Mouse (Mus musculus) liver, adult 2 months (tissue): ENCODE measurements around the gene Prdm12. TPM values are rescaled to one million over a fixed set of nuclear protein-coding genes. Genes with fewer than 3 reads are reported as not detected.

ENCODE experiments used
- DNase-seq: peaks from one replicate; pipeline ENCODE4 v3.0.0-alpha.2; 2011; ENCODE audit warnings: low read depth, low spot score; ENCODE audit errors: extremely low read depth
- H3K27ac ChIP-seq: fragments of 200-500 bp; replicated peaks from 2 replicates; pipeline ENCODE4 v1.5.1; 2012; ENCODE audit warnings: low read depth, mild to moderate bottlenecking, control low read depth, inconsistent platforms, low read length; ENCODE audit not compliant: insufficient read depth
- H3K27me3 ChIP-seq: fragments of 200-500 bp; 2 replicates; pipeline ENCODE4 v1.6.1; 2012; ENCODE audit warnings: mild to moderate bottlenecking, moderate library complexity, low read length, inconsistent platforms; ENCODE audit not compliant: control insufficient read depth, insufficient read depth
- H3K36me3 ChIP-seq: fragments of 200-500 bp; 2 replicates; pipeline ENCODE4 v1.6.1; 2012; ENCODE audit warnings: low read length, inconsistent platforms; ENCODE audit not compliant: control insufficient read depth, insufficient read depth
- H3K4me1 ChIP-seq: fragments of 200-500 bp; 2 replicates; pipeline ENCODE4 v1.6.1; 2011; ENCODE audit warnings: low read length; ENCODE audit not compliant: control insufficient read depth, insufficient read depth
- H3K4me3 ChIP-seq: fragments of 200-500 bp; 2 replicates; pipeline ENCODE4 v1.5.1; 2011; ENCODE audit warnings: low read depth, mild to moderate bottlenecking, control low read depth, low read length, moderate library complexity; ENCODE audit not compliant: insufficient read depth
- H3K79me2 ChIP-seq: fragments of 200-500 bp; 2 replicates; pipeline ENCODE4 v1.6.1; 2012; ENCODE audit warnings: inconsistent platforms, mild to moderate bottlenecking, low read length, moderate library complexity; ENCODE audit not compliant: control insufficient read depth, insufficient read depth
- H3K9ac ChIP-seq: fragments of 200-500 bp; 2 replicates; pipeline ENCODE4 v1.6.1; 2012; ENCODE audit warnings: low read depth, mild to moderate bottlenecking, control low read depth, inconsistent platforms, low read length
- CTCF ChIP-seq: fragments of 200-500 bp; IDR thresholded peaks from 2 replicates; pipeline ENCODE4 v1.5.1; 2011; ENCODE audit warnings: low read depth, low read length, control low read depth
- POLR2A ChIP-seq: fragments of 200-500 bp; IDR thresholded peaks from 2 replicates; pipeline ENCODE4 v1.6.1; 2011; ENCODE audit warnings: low read length, control low read depth; ENCODE audit not compliant: insufficient read depth; ENCODE audit errors: extremely low read depth
- WGBS: fragments of 180-500 bp; shearing (Covaris S2); methylation state at CpG from one replicate; pipeline ENCODE4 v1.1.7; 2018; 5-methylcytosine and 5-hydroxymethylcytosine counted together
- polyA plus RNA-seq: library from polyadenylated mRNA; depleted of rRNA; stranded (reverse); fragments of >200 nt; gene quantifications from 2 replicates; pipeline ENCODE4 v1.2.3, GENCODE M21; 2012; rRNA removed
- total RNA-seq: library from RNA; depleted of rRNA; stranded (reverse); fragments of >200 nt; gene quantifications from 2 replicates; pipeline ENCODE4 v1.2.3, GENCODE M21; 2014; rRNA removed

Gene Prdm12
- total RNA-seq (not detected in 2 replicates), polyA plus RNA-seq (not detected in 2 replicates)

DNA sequence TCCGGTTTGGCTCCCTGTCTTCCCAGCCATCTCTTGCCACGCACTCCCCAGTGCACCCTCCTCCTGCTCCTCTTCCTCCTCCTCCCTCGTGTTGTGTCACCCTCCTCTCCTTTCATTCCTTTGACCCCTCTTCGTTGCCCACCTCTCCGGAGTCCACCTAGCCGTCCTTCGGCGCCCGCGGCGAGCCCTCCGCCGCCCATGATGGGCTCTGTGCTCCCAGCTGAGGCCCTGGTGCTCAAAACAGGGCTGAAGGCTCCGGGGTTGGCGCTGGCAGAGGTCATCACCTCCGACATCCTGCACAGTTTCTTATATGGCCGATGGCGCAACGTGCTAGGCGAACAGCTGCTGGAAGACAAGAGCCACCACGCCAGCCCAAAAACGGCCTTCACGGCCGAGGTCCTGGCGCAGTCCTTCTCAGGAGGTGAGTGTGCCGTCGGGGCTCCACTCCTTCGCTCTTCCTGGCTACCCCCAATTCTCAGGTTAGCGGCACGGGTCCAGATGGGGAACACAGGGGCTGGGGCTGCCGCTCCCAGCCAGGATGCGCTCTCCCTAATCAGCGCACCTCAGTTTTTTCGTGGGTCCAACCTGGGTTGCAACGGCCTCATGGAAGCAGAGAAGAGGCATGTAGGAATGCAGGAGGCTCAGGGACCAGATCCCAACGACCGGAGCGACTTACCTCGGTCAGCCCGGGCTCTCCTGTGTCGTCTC, at the start of gene Prdm12:
Prdm12 (plus strand) TSS at position 137 of the 708 bp plus-strand sequence.
- TF ChIP-seq POLR2A, result no peak
- TF ChIP-seq CTCF, result no peak
- no peak for DNase-seq
- Histone ChIP-seq H3K9ac (no peak within 1 kb of the TSS), H3K27me3 (peaks cover 65% of the 10 kb centered on the region), H3K36me3 (no peaks in the 10 kb centered on the region), H3K4me1 (peaks cover 4% of the 10 kb centered on the region; the same call in 1 of the 2 replicates), H3K79me2 (no peaks in the 10 kb centered on the region), H3K27ac (no peak within 1 kb of the TSS), H3K4me3 (no peak within 1 kb of the TSS)
- 7% methylated on average over 41 of the region's 41 CpGs for WGBS

GRCm38 (mm10) chr2:31591799-31592484, 47.9 kb upstream of the Prdm12 start:
- DNase-seq, result no peak
- Histone ChIP-seq H3K36me3 (peaks cover 17% of the 10 kb centered on the region), H3K27ac (no peak overlapping the region), H3K27me3 (no peaks in the 10 kb centered on the region), H3K4me1 (peaks cover 6% of the 10 kb centered on the region), H3K4me3 (no peak overlapping the region), H3K79me2 (peaks cover 8% of the 10 kb centered on the region; the same call in 1 of the 2 replicates), H3K9ac (no peak overlapping the region)
- WGBS, result 62% methylated on average over 9 of the region's 9 CpGs
- TF ChIP-seq POLR2A (no peak), CTCF (no peak)

- WGBS, result 80% methylated on average over 1 of the region's 1 CpGs
- H3K27me3 ChIP-seq, result no peaks in the 10 kb centered on the region
- H3K9ac ChIP-seq, result no peak overlapping the region
- no peak overlapping the region for H3K4me3 ChIP-seq
- DNase-seq, result no peak
- H3K36me3 ChIP-seq, result peaks cover 33% of the 10 kb centered on the region
- H3K79me2 ChIP-seq, result no peaks in the 10 kb centered on the region
- no peak for TF ChIP-seq POLR2A
- no peak for TF ChIP-seq CTCF
- no peaks in the 10 kb centered on the region for H3K4me1 ChIP-seq
- no peak overlapping the region for H3K27ac ChIP-seq
Observed at GRCm38 (mm10) chr2:31607555-31607954, 32.3 kb upstream of the Prdm12 start.

- Histone ChIP-seq H3K9ac (no peak overlapping the region), H3K4me3 (no peak overlapping the region), H3K4me1 (no peaks in the 10 kb centered on the region), H3K27me3 (no peaks in the 10 kb centered on the region), H3K36me3 (peaks cover 28% of the 10 kb centered on the region), H3K27ac (no peak overlapping the region), H3K79me2 (no peaks in the 10 kb centered on the region)
- TF ChIP-seq CTCF, result no peak
- WGBS, result 83% methylated on average over 7 of the region's 7 CpGs
- DNase-seq, result no peak
Observed at GRCm38 (mm10) chr2:31609859-31610261, 30.0 kb upstream of the Prdm12 start.

DNA sequence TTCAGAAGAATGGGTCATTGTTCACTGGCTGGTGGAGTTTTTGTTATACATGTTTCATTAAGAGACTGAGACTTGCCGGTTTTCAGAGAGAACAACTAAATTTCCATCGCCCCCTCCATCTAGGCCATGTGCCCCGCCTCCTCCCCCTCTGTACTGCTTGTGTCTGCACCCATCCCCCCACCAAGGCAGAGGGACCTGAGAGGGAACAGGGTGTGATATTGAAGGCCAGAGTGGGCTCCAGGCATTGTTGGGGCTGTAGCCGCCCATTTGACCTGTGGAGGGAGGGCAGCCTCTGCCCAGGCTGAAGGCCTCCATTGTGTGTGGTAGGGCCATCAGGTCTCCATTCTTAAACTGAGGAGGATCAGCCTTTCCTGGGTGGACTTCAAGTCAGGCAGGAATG, 28.9 kb upstream of the Prdm12 start:
- H3K79me2 ChIP-seq, result no peaks in the 10 kb centered on the region
- H3K4me3 ChIP-seq, result no peak overlapping the region
- no peak overlapping the region for H3K9ac ChIP-seq
- no peak for DNase-seq
- H3K4me1 ChIP-seq, result no peaks in the 10 kb centered on the region
- TF ChIP-seq POLR2A, result no peak
- TF ChIP-seq CTCF, result no peak
- no peak overlapping the region for H3K27ac ChIP-seq
- H3K27me3 ChIP-seq, result no peaks in the 10 kb centered on the region
- peaks cover 20% of the 10 kb centered on the region for H3K36me3 ChIP-seq
- 93% methylated on average over 4 of the region's 4 CpGs for WGBS

DNA sequence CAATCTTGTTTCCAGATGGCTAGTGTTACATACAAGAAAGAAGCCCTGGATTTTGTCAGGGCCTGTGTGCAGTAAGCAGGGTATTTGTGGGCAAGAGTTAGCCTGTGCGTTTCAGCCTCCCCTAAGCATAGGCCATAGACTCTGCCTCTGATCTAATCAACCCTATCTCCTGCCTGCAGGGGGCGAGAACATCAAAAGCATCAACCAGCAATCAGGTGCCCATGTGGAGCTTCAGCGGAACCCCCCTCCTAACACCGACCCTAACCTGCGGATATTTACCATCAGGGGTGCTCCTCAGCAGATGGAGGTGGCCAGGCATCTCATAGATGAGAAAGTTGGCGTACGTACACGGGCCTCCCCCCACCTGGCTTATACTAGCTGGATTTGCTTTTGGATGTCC, 28.4 kb upstream of the Prdm12 start:
- H3K27me3 ChIP-seq, result no peaks in the 10 kb centered on the region
- H3K9ac ChIP-seq, result no peak overlapping the region
- H3K4me1 ChIP-seq, result no peaks in the 10 kb centered on the region
- no peak overlapping the region for H3K27ac ChIP-seq
- peaks cover 19% of the 10 kb centered on the region for H3K36me3 ChIP-seq
- WGBS, result 91% methylated on average over 8 of the region's 8 CpGs
- H3K4me3 ChIP-seq, result no peak overlapping the region
- TF ChIP-seq POLR2A (no peak), CTCF (no peak)
- no peak for DNase-seq
- no peaks in the 10 kb centered on the region for H3K79me2 ChIP-seq
